ENCODE assay signal across 8 mouse cellular contexts in the genomic region with DNA sequence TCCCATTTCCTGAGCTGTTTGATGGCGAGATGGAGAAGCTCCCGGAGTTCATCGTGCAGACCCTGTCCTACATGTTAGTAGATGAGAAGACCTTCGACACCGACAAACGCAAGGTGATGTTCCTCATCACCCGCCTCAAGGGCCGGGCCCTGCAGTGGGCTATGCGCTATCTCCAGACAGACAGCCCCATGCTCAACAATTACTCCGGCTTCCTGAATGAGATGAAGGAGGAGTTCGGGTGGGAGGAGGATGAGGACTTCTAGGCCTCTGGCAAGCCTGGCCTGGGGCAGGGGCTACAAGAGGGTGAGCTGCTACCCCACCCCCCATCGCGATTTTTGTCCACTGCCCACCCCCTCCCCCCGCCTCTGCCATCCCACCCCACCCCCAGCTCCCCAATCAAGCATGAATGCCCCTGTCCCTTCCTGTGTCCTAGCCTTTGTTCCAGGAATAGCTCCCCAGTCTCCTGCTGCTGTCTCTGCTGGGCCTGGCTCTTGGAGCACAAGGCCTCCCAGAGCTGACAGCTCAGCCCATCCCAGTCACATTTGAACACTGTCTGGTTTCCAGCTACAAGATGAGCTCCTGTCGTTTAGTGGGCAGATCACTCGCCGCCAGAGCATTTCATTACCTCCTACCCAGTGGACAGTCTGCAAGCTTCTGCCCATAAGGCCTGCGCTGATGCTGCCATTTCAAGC. TPM values are rescaled to one million over a fixed set of nuclear protein-coding genes. Genes with fewer than 3 reads are reported as not detected.
DNase-seq lines count a peak whose midpoint lies in the region; ATAC-seq and TF ChIP-seq lines count a peak whose summit lies in the region.

No protein-coding gene starts in this region.

- H3K9me3 ChIP-seq in kidney, embryonic 14.5 days (ENCODE audit: control insufficient read depth, low read length): no peaks in the 10 kb centered on the region
- no peaks in the 10 kb centered on the region for H3K9me3 ChIP-seq in forebrain, embryonic 14.5 days (replicated peaks; ENCODE audit: control insufficient read depth, low read length)
- no peaks in the 10 kb centered on the region for H3K9me3 ChIP-seq in intestine, embryonic 15.5 days
- no peaks in the 10 kb centered on the region for H3K9me3 ChIP-seq in liver, embryonic 14.5 days (ENCODE audit: control insufficient read depth, low read length)

- no peaks in the 10 kb centered on the region for H3K4me1 ChIP-seq in kidney, embryonic 14.5 days (ENCODE audit: control insufficient read depth, insufficient read depth, low read length)
- H3K4me1 ChIP-seq in bone marrow macrophage, adult 2 months (ENCODE audit: control insufficient read depth, insufficient read depth, low read length): no peaks in the 10 kb centered on the region
- H3K4me1 ChIP-seq in forebrain, embryonic 14.5 days (ENCODE audit: control insufficient read depth, insufficient read depth, low read length): no peaks in the 10 kb centered on the region
- no peaks in the 10 kb centered on the region for H3K4me1 ChIP-seq in intestine, embryonic 15.5 days (replicated peaks)
- no peaks in the 10 kb centered on the region for H3K4me1 ChIP-seq in liver, embryonic 14.5 days (replicated peaks; ENCODE audit: control insufficient read depth in 2 of 2, insufficient read depth in 2 of 2, low read length in 1 of 2)
- H3K4me1 ChIP-seq in olfactory bulb, adult 2 months (ENCODE audit: control insufficient read depth, insufficient read depth, low read length): no peaks in the 10 kb centered on the region

- no peak for TF ChIP-seq CTCF in bone marrow macrophage, adult 2 months (IDR thresholded peaks at IDR 0.05; ENCODE audit: low read depth, low read length)
- no peak for TF ChIP-seq CTCF in liver, embryonic 14.5 days (IDR thresholded peaks at IDR 0.05; ENCODE audit: low read depth)
- TF ChIP-seq CTCF in olfactory bulb, adult 2 months (IDR thresholded peaks at IDR 0.05; ENCODE audit: insufficient read depth, low read depth, low read length): no peak

- no peak for TF ChIP-seq POLR2A in bone marrow macrophage, adult 2 months (IDR thresholded peaks at IDR 0.05; ENCODE audit: borderline replicate concordance, low read depth, low read length)
- no peak for TF ChIP-seq POLR2A in olfactory bulb, adult 2 months (IDR thresholded peaks at IDR 0.05; ENCODE audit: insufficient read depth, low read depth, low read length)

- peak overlapping the region; percentile 40 for H3K4me3 ChIP-seq in kidney, embryonic 14.5 days (ENCODE audit: low read length)
- H3K4me3 ChIP-seq in bone marrow macrophage, adult 2 months (ENCODE audit: insufficient read depth, low read length): peak overlapping the region; percentile 60
- H3K4me3 ChIP-seq in forebrain, embryonic 14.5 days (ENCODE audit: low read depth, low read length): peak overlapping the region; percentile 39
- peak overlapping the region; percentile 40 for H3K4me3 ChIP-seq in intestine, embryonic 15.5 days (replicated peaks)
- H3K4me3 ChIP-seq in liver, embryonic 14.5 days (ENCODE audit: insufficient read depth in 1 of 2, low read depth in 2 of 2, low read length in 2 of 2): peak overlapping the region; percentile 21 to 48; a peak in 2 of 4 replicates
- peak overlapping the region; percentile 80 for H3K4me3 ChIP-seq in olfactory bulb, adult 2 months (ENCODE audit: insufficient read depth, low read depth, low read length)

- H3K36me3 ChIP-seq in kidney, embryonic 14.5 days (ENCODE audit: control insufficient read depth, insufficient read depth, low read length): no peaks in the 10 kb centered on the region
- H3K36me3 ChIP-seq in forebrain, embryonic 14.5 days (ENCODE audit: control insufficient read depth, insufficient read depth, low read length): no peaks in the 10 kb centered on the region
- no peaks in the 10 kb centered on the region for H3K36me3 ChIP-seq in intestine, embryonic 15.5 days
- no peaks in the 10 kb centered on the region for H3K36me3 ChIP-seq in liver, embryonic 14.5 days (replicated peaks; ENCODE audit: control insufficient read depth, insufficient read depth, low read depth)

- H3K9ac ChIP-seq in kidney, embryonic 14.5 days (ENCODE audit: low read depth, low read length): peak overlapping the region; percentile 51
- peak overlapping the region; percentile 65 for H3K9ac ChIP-seq in forebrain, embryonic 14.5 days (ENCODE audit: low read length)
- H3K9ac ChIP-seq in intestine, embryonic 15.5 days: peak overlapping the region; percentile 30
- H3K9ac ChIP-seq in liver, embryonic 14.5 days (replicated peaks): no peak overlapping the region

- no peak for DNase-seq in kidney, adult 18-20 months
- peak; percentile 9 for DNase-seq in forebrain, embryonic 14.5 days (ENCODE audit: low spot score)
- DNase-seq in liver, embryonic 14.5 days (ENCODE audit: low read depth in 3 of 3, low spot score in 3 of 3): no peak
- DNase-seq in ovary, adult 18-20 months (ENCODE audit: low spot score): no peak

- peak overlapping the region; percentile 49 for H3K4me2 ChIP-seq in kidney, embryonic 14.5 days (replicated peaks; ENCODE audit: low read depth, low read length)
- H3K4me2 ChIP-seq in forebrain, embryonic 14.5 days (ENCODE audit: low read length): peak overlapping the region; percentile 50
- H3K4me2 ChIP-seq in intestine, embryonic 15.5 days (replicated peaks): peak overlapping the region; percentile 65
- peak overlapping the region; percentile 38 for H3K4me2 ChIP-seq in liver, embryonic 14.5 days (ENCODE audit: low read depth)

- no peaks in the 10 kb centered on the region for H3K27me3 ChIP-seq in kidney, embryonic 14.5 days (ENCODE audit: control insufficient read depth, insufficient read depth, low read length)
- H3K27me3 ChIP-seq in forebrain, embryonic 14.5 days (replicated peaks; ENCODE audit: control insufficient read depth, insufficient read depth, low read length): no peaks in the 10 kb centered on the region
- H3K27me3 ChIP-seq in intestine, embryonic 15.5 days (replicated peaks): no peaks in the 10 kb centered on the region
- no peaks in the 10 kb centered on the region for H3K27me3 ChIP-seq in liver, embryonic 14.5 days (ENCODE audit: control insufficient read depth, insufficient read depth, low read length)

- H3K27ac ChIP-seq in kidney, embryonic 14.5 days (ENCODE audit: low read depth, low read length): no peak overlapping the region
- no peak overlapping the region for H3K27ac ChIP-seq in bone marrow macrophage, adult 2 months (ENCODE audit: insufficient read depth, low read depth, low read length)
- H3K27ac ChIP-seq in forebrain, embryonic 14.5 days (ENCODE audit: low read depth, low read length): peak overlapping the region; percentile 44; the same call in 1 of the 2 replicates
- no peak overlapping the region for H3K27ac ChIP-seq in intestine, embryonic 15.5 days
- H3K27ac ChIP-seq in liver, embryonic 14.5 days: no peak overlapping the region
- H3K27ac ChIP-seq in olfactory bulb, adult 2 months (ENCODE audit: insufficient read depth, low read depth, low read length): peak overlapping the region; percentile 97

- 33% methylated on average over 17 of the region's 18 CpGs for WGBS in kidney, embryonic 14.5 days
- WGBS in forebrain, embryonic 14.5 days: 31% methylated on average over 17 of the region's 18 CpGs
- WGBS in intestine, embryonic 15.5 days: 31% methylated on average over 18 of the region's 18 CpGs
- 19% methylated on average over 17 of the region's 18 CpGs for WGBS in liver, embryonic 14.5 days (ENCODE audit: insufficient replicate concordance)
- 18% methylated on average over 18 of the region's 18 CpGs for WGBS in olfactory bulb, adult 2 months

- ATAC-seq in kidney, embryonic 14.5 days (ENCODE audit: low FRiP score, low TSS enrichment): peak; percentile 24; the same call in 1 of the 2 replicates
- peak; percentile 26 for ATAC-seq in forebrain, embryonic 14.5 days
- ATAC-seq in intestine, embryonic 15.5 days: peak; percentile 74
- ATAC-seq in liver, embryonic 14.5 days (ENCODE audit: insufficient read depth): no peak

- no peak for TF ChIP-seq EP300 in liver, embryonic 14.5 days (IDR thresholded peaks at IDR 0.05; ENCODE audit: low read depth)

RNA-seq across cellular contexts. Expression of gene Rtl8c, which starts 0.4 kb away (rescaled TPM):
- 58.7 and 71.4 TPM in 2 replicates for polyA plus RNA-seq in kidney, embryonic 14.5 days (2014; fragmentation: Nextera tagmentation; extraction: Ambion mirVana)
- polyA plus RNA-seq in bone marrow macrophage, adult 2 months (2012; ENCODE audit: insufficient read depth, insufficient read length, missing spikeins): 5.2 and 7.2 TPM in 2 replicates
- 131 and 144 TPM in 2 replicates for polyA plus RNA-seq in forebrain, embryonic 14.5 days (2014; fragmentation: Nextera tagmentation; extraction: Ambion mirVana)
- polyA plus RNA-seq in intestine, embryonic 15.5 days (2015; fragmentation: Nextera tagmentation; extraction: Ambion mirVana): 26.1 and 28.0 TPM in 2 replicates
- polyA plus RNA-seq in liver, embryonic 14.5 days (2012; rRNA removed): 0.41 and 1.2 TPM in 2 replicates
- polyA plus RNA-seq in liver, embryonic 14.5 days (2014; fragmentation: Nextera tagmentation; extraction: Ambion mirVana): 1.4 and 1.9 TPM in 2 replicates
- not detected in 2 replicates for polyA plus RNA-seq in olfactory bulb, adult 2 months (2012; ENCODE audit: insufficient read depth, insufficient read length, low replicate concordance, missing spikeins)

RNA-seq across cellular contexts. Expression of gene Gm14597, which starts 0.5 kb away (rescaled TPM):
- not detected in 2 replicates for polyA plus RNA-seq in kidney, embryonic 14.5 days (2014; fragmentation: Nextera tagmentation; extraction: Ambion mirVana)
- not detected in 2 replicates for polyA plus RNA-seq in bone marrow macrophage, adult 2 months (2012; ENCODE audit: insufficient read depth, insufficient read length, missing spikeins)
- not detected in 2 replicates for polyA plus RNA-seq in forebrain, embryonic 14.5 days (2014; fragmentation: Nextera tagmentation; extraction: Ambion mirVana)
- not detected in 2 replicates for polyA plus RNA-seq in intestine, embryonic 15.5 days (2015; fragmentation: Nextera tagmentation; extraction: Ambion mirVana)
- polyA plus RNA-seq in liver, embryonic 14.5 days (2012; rRNA removed): not detected in 2 replicates
- polyA plus RNA-seq in liver, embryonic 14.5 days (2014; fragmentation: Nextera tagmentation; extraction: Ambion mirVana): not detected in 2 replicates
- not detected in 2 replicates for polyA plus RNA-seq in olfactory bulb, adult 2 months (2012; ENCODE audit: insufficient read depth, insufficient read length, low replicate concordance, missing spikeins)

RNA-seq across cellular contexts. Expression of gene Rtl8a, which starts 35.2 kb away (rescaled TPM):
- polyA plus RNA-seq in kidney, embryonic 14.5 days (2014; fragmentation: Nextera tagmentation; extraction: Ambion mirVana): 73.2 and 78.7 TPM in 2 replicates
- 39.7 and 42.0 TPM in 2 replicates for polyA plus RNA-seq in bone marrow macrophage, adult 2 months (2012; ENCODE audit: insufficient read depth, insufficient read length, missing spikeins)
- polyA plus RNA-seq in forebrain, embryonic 14.5 days (2014; fragmentation: Nextera tagmentation; extraction: Ambion mirVana): 145 and 165 TPM in 2 replicates
- polyA plus RNA-seq in intestine, embryonic 15.5 days (2015; fragmentation: Nextera tagmentation; extraction: Ambion mirVana): 48.5 and 52.1 TPM in 2 replicates
- 5.2 and 5.9 TPM in 2 replicates for polyA plus RNA-seq in liver, embryonic 14.5 days (2012; rRNA removed)
- 3.5 and 5.3 TPM in 2 replicates for polyA plus RNA-seq in liver, embryonic 14.5 days (2014; fragmentation: Nextera tagmentation; extraction: Ambion mirVana)
- not detected in 2 replicates for polyA plus RNA-seq in olfactory bulb, adult 2 months (2012; ENCODE audit: insufficient read depth, insufficient read length, low replicate concordance, missing spikeins)

Comparison
In these comparisons a context has a peak if more than half of its experiments do, and no peak if none do; other contexts are left out.
1. H3K27ac ChIP-seq: peak in forebrain, embryonic 14.5 days (single experiment) and olfactory bulb, adult 2 months (single experiment); none in kidney, embryonic 14.5 days (single experiment), bone marrow macrophage, adult 2 months (single experiment), intestine, embryonic 15.5 days (single experiment) and liver, embryonic 14.5 days (single experiment).
2. Peak in every context shown above with its lines, with median percentiles within 50 percentile points of each other: H3K4me2 ChIP-seq and H3K4me3 ChIP-seq.